Mouse (Mus musculus) 3T3-L1 (cell line): ENCODE measurements at regions not wholly inside any gene's neighbourhood (a gene's known extent, or its start where the extent isn't known, plus 50 kb on each side); places are given as distances from the start of the nearest gene placed in this dataset.

Source experiments
- DNase-seq: peaks from one replicate; pipeline ENCODE4 v3.0.0-alpha.2; 2015; ENCODE audit warnings: low read depth, low spot score

- no peak for DNase-seq
Observed at GRCm38 (mm10) chr8:28117997-28118778, 670.7 kb downstream of the Poteg start.

GRCm38 (mm10) chr8:28125021-28125420 is 677.6 kb downstream of the Poteg start:
- DNase-seq, result no peak

- DNase-seq, result no peak
Observed at GRCm38 (mm10) chr8:28141916-28142315, 694.4 kb downstream of the Poteg start.

- DNase-seq, result peak; percentile 88
Observed at GRCm38 (mm10) chr8:28148599-28149452, 701.4 kb downstream of the Poteg start.

GRCm38 (mm10) chr8:28149453-28149767 is 701.9 kb downstream of the Poteg start:
- peak; percentile 84 for DNase-seq

- DNase-seq, result no peak
Observed at GRCm38 (mm10) chr8:28160651-28161050, 713.2 kb downstream of the Poteg start.

GRCm38 (mm10) chr8:28168036-28168435 is 720.6 kb downstream of the Poteg start:
- no peak for DNase-seq

GRCm38 (mm10) chr8:28171456-28171855 is 724.0 kb downstream of the Poteg start:
- no peak for DNase-seq

- no peak for DNase-seq
Observed at GRCm38 (mm10) chr8:28195943-28196342, 748.5 kb downstream of the Poteg start.

GRCm38 (mm10) chr8:28235562-28235961 is 788.1 kb downstream of the Poteg start:
- DNase-seq, result no peak

GRCm38 (mm10) chr8:28239411-28239810 is 791.9 kb downstream of the Poteg start:
- no peak for DNase-seq

- DNase-seq, result no peak
Observed at GRCm38 (mm10) chr8:28252399-28253240, 805.1 kb downstream of the Poteg start.

- DNase-seq, result no peak
Observed at GRCm38 (mm10) chr8:28267277-28267676, 819.8 kb downstream of the Poteg start.

- DNase-seq, result no peak
Observed at GRCm38 (mm10) chr8:28284257-28284656, 836.8 kb downstream of the Poteg start.

- DNase-seq, result peak; percentile 27
Observed at GRCm38 (mm10) chr8:28298896-28299793, 851.7 kb downstream of the Poteg start.

- peak; percentile 24 for DNase-seq
Observed at GRCm38 (mm10) chr8:28317081-28317480, 869.6 kb downstream of the Poteg start.

GRCm38 (mm10) chr8:28333388-28333787 is 885.9 kb downstream of the Poteg start:
- no peak for DNase-seq

GRCm38 (mm10) chr8:28337484-28337883 is 890.0 kb downstream of the Poteg start:
- no peak for DNase-seq

GRCm38 (mm10) chr8:28341236-28341635 is 893.8 kb downstream of the Poteg start:
- no peak for DNase-seq

- no peak for DNase-seq
Observed at GRCm38 (mm10) chr8:28366470-28366869, 919.0 kb downstream of the Poteg start.

GRCm38 (mm10) chr8:28367361-28367760 is 919.9 kb downstream of the Poteg start:
- DNase-seq, result no peak
